ENCODE assay signal across 28 mouse cellular contexts in genomic region chr9:90547931-90548330, GRCm38 (mm10).
DNase-seq lines count a peak whose midpoint lies in the region; ATAC-seq and TF ChIP-seq lines count a peak whose summit lies in the region.
"Had no signal": no experiment of that assay in that cellular context is flagged by ENCODE, and none has a peak within 500 bp of the region (broad histone marks: within the 10 kb centered on the region; RNA-seq: fewer than 3 reads in every experiment).

No protein-coding gene starts in this region.

- H3K9me3 ChIP-seq in heart, postnatal 0 days (replicated peaks; ENCODE audit: control insufficient read depth, low read length), result no peaks in the 10 kb centered on the region
- H3K9me3 ChIP-seq: embryonic facial prominence, embryonic 12.5 days; embryonic facial prominence, embryonic 15.5 days; hindbrain, embryonic 10.5 days; hindbrain, embryonic 13.5 days had no signal

- no peaks in the 10 kb centered on the region for H3K36me3 ChIP-seq in heart, postnatal 0 days (replicated peaks; ENCODE audit: control insufficient read depth, insufficient read depth, low read length)
- H3K36me3 ChIP-seq: embryonic facial prominence, embryonic 12.5 days; embryonic facial prominence, embryonic 15.5 days; G1E; hindbrain, embryonic 10.5 days; hindbrain, embryonic 13.5 days had no signal

- H3K27ac ChIP-seq in heart, postnatal 0 days (ENCODE audit: low read depth), result no peak overlapping the region
- H3K27ac ChIP-seq: embryonic facial prominence, embryonic 12.5 days; embryonic facial prominence, embryonic 15.5 days; hindbrain, embryonic 10.5 days; hindbrain, embryonic 13.5 days had no signal

- no peak for ATAC-seq in heart, postnatal 0 days (ENCODE audit: insufficient read depth, low read depth)
- ATAC-seq: forebrain, embryonic 14.5 days; forebrain, postnatal 0 days; hindbrain, embryonic 16.5 days; intestine, embryonic 16.5 days; Patski had no signal

- DNase-seq in heart, adult 18-20 months, result peak; percentile 9 to 39
- no peak for DNase-seq in heart, postnatal 4 days
- DNase-seq in heart, postnatal 0 days (ENCODE audit: low spot score), result peak; percentile 28
- no peak for DNase-seq in heart, postnatal 10 days
- DNase-seq in lung, postnatal 25 days (ENCODE audit: low spot score), result peak; percentile 18
- no peak for DNase-seq in lung, postnatal 14 days
- peak; percentile 38 for DNase-seq in skeletal muscle tissue, adult 2 months (ENCODE audit: low read depth, low spot score)
- DNase-seq: adrenal gland, postnatal 10 days; adrenal gland, postnatal 36 days; B cell, adult 2 months; cerebellum, adult 11 months; cerebellum, adult 2 months; cerebellum, adult 9-11 months; cerebellum, postnatal 25 days; forebrain, postnatal 0 days; gastrocnemius, postnatal 10 days; gastrocnemius, postnatal 36 days had no signal

- TF ChIP-seq CTCF in heart, postnatal 0 days (IDR thresholded peaks at IDR 0.05; ENCODE audit: low read depth), result no peak

- no peaks in the 10 kb centered on the region for H3K4me1 ChIP-seq in heart, postnatal 0 days (ENCODE audit: control insufficient read depth, insufficient read depth)
- H3K4me1 ChIP-seq: embryonic facial prominence, embryonic 12.5 days; embryonic facial prominence, embryonic 15.5 days; hindbrain, embryonic 10.5 days; hindbrain, embryonic 13.5 days had no signal

- no peak overlapping the region for H3K9ac ChIP-seq in heart, postnatal 0 days (replicated peaks; ENCODE audit: low read depth, low read length)
- H3K9ac ChIP-seq: embryonic facial prominence, embryonic 12.5 days; embryonic facial prominence, embryonic 15.5 days; forebrain, postnatal 0 days; hindbrain, embryonic 13.5 days had no signal

- TF ChIP-seq EP300 in heart, postnatal 0 days (IDR thresholded peaks at IDR 0.05; ENCODE audit: low read depth), result no peak

- 59% methylated on average over 1 of the region's 1 CpGs for WGBS in heart, postnatal 0 days

- H3K4me2 ChIP-seq in heart, postnatal 0 days (ENCODE audit: low read depth, low read length), result no peak overlapping the region
- H3K4me2 ChIP-seq: embryonic facial prominence, embryonic 12.5 days; embryonic facial prominence, embryonic 15.5 days; heart, embryonic 11.5 days; hindbrain, embryonic 13.5 days had no signal

- no peaks in the 10 kb centered on the region for H3K27me3 ChIP-seq in heart, postnatal 0 days (ENCODE audit: control insufficient read depth, insufficient read depth, low read length)
- H3K27me3 ChIP-seq: CH12.LX; embryonic facial prominence, embryonic 12.5 days; embryonic facial prominence, embryonic 15.5 days; hindbrain, embryonic 13.5 days; Patski had no signal

- H3K4me3 ChIP-seq in heart, postnatal 0 days (ENCODE audit: low read depth, low read length), result no peak overlapping the region
- H3K4me3 ChIP-seq: embryonic facial prominence, embryonic 12.5 days; embryonic facial prominence, embryonic 15.5 days; hindbrain, embryonic 10.5 days; hindbrain, embryonic 13.5 days had no signal

- intact Hi-C loops in heart, postnatal 10 days (cut with DNase I), result no loop called here

Comparison
In these comparisons a context has a peak if more than half of its experiments do, and no peak if none do; other contexts are left out.
1. DNase-seq: peak in heart, adult 18-20 months (2 of 2), heart, postnatal 0 days (single experiment), lung, postnatal 25 days (single experiment) and skeletal muscle tissue, adult 2 months (single experiment); none in heart, postnatal 4 days (single experiment), heart, postnatal 10 days (0 of 2) and lung, postnatal 14 days (single experiment).